Mouse (Mus musculus) small intestine, adult 2 months (tissue): ENCODE measurements at regions not wholly inside any gene's neighbourhood (a gene's known extent, or its start where the extent isn't known, plus 50 kb on each side); places are given as distances from the start of the nearest gene placed in this dataset.

Source experiments
- CTCF ChIP-seq: fragments of 200-500 bp; IDR thresholded peaks from 2 replicates; pipeline ENCODE4 v1.5.1; 2012; ENCODE audit warnings: low read depth, mild to moderate bottlenecking, control low read depth, inconsistent platforms, low read length, moderate library complexity, mixed read lengths; ENCODE audit not compliant: insufficient replicate concordance, insufficient read length; ENCODE audit errors: extremely low read depth
- POLR2A ChIP-seq: fragments of 200-500 bp; IDR thresholded peaks from 2 replicates; pipeline ENCODE4 v1.6.1; 2012; ENCODE audit warnings: low read depth, mild to moderate bottlenecking, control low read depth, inconsistent platforms, low read length, moderate library complexity

GRCm38 (mm10) chr2:114419346-114419745, 218.1 kb upstream of the Zfp770 start:
- TF ChIP-seq CTCF (no peak), POLR2A (no peak)
